Mouse (Mus musculus) mesoderm, embryonic 11.5 days (tissue): Measurements from ENCODE around the gene Tmem156.

ENCODE experiments used
- DNase-seq: peaks from one replicate; pipeline ENCODE4 v3.0.0-alpha.2; 2012; ENCODE audit warnings: low read depth, low spot score

Tmem156 gene

DNA sequence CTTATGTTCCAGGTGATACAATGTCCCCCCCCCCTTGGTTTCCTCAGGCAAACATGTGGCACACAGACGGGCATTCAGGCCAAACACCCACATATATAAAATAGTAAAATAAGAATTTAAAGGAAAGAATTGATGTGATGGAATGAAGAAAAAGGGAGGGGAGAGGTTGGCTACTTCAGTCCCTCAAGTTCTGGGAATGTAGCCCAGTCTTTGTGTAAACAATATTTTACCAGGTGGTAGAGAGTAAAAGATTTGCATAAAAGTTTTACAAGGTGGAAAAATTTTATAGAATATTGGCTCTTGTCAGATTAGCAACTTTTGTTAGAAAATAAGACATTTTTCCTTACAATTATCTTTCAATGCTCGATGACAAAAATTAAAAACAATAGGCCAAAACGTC is 4.9 kb upstream of the Tmem156 start:
- no peak for DNase-seq

DNA sequence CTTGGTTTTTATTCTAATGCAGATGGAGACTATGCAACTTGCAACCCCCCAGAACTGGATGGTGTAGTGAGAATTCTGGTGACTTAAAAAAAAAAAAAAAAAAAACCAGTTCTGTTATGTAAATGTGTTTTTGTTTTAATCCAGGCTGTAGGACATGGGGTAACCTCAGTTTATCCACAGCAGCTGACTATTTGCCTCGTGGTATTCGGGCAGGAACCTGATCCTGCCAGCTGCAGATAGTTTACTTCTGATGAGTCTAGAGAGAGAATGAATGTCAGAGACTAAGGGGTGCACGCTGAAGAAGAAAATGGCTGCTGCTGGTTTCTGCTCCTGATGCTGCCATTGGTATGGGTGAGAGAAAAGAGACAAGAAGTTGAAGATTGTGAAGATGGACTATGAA is 4.2 kb upstream of the Tmem156 start:
- DNase-seq: no peak

DNA sequence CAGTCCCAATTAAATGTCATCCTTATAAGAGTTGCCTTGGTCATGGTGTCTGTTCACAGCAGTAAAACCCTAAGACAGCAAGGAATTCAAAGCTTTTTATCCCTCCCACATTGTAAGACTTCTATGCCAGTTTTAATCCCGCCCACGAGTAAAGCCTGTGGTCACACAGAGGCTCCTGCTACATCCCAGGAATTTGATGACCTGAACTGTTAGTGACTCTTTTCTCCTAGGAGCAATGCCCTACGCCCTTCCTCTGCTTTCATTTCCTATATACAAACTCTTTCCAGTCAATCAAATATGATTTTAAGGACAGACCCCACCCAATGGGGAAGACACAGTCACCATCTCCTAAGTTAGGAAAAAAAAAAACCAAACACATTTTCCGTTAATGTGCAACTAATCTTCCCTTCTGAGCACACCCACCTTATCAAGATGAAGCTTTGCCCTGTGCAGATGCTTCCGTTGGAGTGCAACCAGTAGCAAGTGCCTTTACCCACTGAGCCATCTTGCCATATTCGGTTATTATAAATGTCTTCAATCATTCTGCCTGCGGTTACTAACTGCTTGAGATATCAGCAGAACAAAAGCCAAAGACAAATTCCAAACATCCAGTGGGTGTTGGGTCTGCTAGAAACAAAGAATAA is 3.1 kb upstream of the Tmem156 start:
- no peak for DNase-seq

DNA sequence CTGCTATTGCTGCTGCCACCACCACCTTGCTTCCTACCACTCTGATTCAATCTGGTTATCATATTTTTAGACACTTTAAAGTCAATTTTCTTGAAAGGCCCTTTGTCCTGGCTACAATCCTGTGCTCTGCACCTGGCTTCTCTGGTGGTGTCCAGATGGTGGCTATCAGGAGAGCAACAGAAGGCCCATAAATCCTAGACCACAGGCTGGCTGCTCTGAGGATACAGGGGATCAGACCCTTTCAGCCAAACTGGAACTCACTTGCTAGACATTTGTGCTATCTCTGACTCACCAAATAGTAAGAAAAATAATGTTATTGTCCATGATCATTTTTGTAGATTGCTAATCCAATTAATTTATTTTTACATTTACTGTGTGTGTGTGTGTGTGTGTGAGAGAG is 1.8 kb upstream of the Tmem156 start:
- peak; percentile 78 for DNase-seq

DNA sequence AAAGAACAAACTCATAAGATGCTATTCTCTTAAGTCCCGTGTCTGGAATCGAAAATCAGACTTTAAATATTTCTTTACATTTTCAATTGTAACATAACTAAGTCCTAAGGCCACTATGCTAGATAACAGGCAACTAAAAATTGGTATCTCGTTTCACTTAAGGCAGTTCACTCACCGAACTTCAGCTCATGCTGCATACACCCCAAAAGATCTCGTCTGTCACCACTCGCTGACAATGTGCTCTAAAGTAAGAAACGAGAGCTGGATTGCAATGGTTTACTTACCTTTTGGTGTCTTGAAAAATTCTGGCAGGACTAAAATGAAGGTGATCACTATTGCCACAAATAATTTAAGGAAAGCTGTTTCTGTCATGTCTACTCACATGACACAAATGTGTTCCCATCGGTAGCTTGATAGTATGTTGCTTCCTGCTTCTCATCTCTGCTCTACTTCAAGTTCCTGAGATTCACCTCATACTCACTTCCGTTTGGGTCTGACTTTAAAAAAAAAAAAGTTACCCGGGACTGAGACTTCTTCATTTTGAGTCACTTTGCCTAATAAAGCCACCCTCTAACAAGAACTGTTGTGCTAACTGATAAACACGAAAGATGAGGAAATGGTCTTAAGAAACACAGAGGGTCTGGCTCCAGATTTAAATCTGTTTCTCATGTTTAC is 611 bp downstream of the Tmem156 start:
- DNase-seq: no peak

DNA sequence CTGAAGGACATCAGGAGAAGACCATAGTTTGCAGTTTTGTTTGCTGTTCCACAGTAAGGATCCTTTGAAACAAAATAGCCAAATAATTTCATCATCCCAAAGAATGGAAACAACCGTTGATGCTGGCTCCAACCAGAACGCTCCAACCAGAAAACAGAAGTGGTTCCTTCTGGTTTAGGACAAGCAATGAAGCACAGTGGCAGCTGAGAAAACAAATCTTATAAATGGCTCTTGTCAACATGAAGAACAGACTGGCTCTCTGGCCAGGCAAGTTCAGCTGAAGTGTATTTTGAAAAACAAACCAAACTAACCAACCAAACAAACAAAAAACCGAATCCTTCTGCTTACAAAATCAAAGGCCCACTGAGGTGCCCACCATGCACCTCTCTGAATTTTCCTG is 2.2 kb downstream of the Tmem156 start:
- DNase-seq: no peak

DNA sequence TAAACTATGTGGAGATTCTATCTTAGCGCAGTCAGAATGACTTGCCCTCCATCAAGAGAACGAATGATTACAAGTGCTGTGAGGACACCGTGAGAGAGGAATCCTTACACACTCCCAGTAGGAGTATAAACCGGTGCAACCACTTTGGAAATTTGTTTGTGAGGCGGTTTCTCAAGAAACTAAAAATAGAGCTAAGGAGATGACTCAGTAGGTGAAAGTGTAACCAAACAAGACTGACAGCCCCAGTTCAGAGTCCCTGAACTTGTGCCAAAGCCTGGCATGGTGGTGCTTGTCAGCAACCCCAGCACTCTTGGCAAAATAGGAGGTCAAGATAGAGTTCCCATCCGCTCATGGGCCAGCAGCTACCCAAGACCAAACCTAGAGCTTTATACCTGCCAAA is 5.4 kb downstream of the Tmem156 start:
- DNase-seq: no peak

DNA sequence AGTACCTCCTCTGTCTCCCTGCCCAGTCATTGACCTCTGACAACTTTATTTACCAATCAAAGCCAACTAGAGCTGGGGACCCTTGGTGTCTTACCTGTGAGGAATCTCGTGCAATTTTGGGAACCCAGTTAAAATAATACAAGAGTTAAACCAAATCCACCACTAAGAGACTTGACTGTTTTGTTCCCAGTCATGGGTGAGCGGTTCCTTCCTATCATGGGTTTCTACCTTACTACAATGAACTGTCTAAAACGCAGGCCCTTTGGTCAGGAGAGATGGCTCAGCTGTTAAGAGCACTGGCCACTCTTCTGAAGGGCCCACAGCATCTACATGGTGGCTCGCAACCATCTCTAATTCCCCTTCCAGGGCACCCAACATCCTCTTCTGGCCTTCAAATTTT is 10.1 kb downstream of the Tmem156 start:
- DNase-seq: no peak

- no peak for DNase-seq
Observed at GRCm38 (mm10) chr5:65079881-65080280, 12.1 kb downstream of the Tmem156 start.

- DNase-seq: no peak
Observed at GRCm38 (mm10) chr5:65078081-65078480, 13.9 kb downstream of the Tmem156 start.

DNA sequence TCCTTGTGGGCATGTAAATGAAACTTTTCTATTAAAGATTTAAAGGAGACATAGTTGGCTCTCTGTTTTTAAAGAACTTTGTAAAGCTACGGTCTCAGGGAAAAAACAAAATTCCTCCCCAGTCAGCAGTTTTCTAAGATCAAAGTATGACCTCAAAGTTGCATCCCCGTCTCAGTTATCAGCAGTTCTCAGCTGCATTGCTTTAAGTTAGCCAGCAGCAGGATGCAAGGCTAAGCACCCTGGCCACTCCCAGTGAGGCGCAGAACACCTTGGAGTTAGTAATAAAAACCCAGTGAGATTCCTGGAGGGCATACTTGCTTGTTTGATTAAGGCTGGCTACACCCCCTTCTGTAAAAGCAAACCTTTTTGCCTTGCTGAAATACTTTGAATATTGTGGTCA is 15.2 kb downstream of the Tmem156 start:
- DNase-seq: no peak

DNA sequence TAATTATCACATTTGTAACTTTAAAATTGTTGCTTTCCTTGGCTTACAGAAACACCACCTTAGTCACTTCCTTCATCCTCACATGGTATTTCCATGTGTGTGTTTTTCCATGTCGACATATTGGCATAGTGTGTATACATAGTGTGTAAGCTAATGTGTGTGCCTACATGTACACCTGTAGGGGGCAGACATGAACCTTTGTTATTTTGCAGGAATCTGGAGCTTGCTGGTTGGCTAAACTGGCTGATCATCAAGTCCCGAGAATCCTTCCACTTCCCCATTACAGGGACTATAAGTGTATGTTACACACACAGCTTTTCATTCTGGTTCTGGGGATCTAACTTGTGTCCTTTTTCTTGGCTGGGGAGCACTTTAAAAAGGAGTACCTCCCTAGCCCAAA is 15.8 kb downstream of the Tmem156 start:
- no peak for DNase-seq

DNA sequence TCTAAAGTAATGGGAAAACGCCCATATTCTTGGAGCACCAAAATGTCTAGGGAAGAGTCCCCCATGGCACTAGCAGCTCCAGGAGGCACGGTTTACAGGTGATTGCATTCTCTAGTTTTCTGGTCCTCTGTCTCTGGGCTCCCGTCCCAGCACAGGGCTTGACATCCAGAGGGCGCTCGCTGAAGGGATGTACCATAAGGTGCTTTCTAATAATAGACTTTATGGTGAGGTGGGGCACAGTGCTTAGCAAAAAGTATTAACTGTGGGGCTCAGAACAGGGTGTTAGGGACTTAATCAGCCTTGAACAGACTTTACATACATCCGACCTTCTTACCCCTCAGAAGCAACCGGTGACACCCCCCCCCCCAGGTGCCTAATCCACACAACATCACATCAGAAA is 17.2 kb downstream of the Tmem156 start:
- DNase-seq: no peak

GRCm38 (mm10) chr5:65073247-65073646 is 18.7 kb downstream of the Tmem156 start:
- no peak for DNase-seq

DNA sequence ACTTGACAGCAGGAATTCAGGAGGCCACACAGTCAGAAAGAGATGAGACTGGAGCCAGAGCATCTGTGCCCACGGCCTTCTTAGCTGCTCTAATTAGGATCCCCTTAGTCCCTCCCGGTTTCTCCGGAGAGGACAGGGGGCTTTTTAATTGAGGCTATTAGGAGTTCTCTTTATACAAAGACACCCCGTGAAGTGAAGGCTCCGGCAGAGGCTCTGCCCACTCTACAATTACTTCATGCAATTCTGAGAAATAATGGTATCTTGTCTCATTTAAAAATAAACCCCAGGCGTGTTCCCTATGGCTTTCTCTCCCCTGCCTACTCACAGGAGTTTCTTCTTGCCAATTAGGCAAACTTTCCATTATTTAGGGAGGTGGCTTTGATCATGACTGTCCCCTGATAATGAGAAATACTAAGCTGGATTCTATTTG is 20.2 kb downstream of the Tmem156 start:
- no peak for DNase-seq

DNA sequence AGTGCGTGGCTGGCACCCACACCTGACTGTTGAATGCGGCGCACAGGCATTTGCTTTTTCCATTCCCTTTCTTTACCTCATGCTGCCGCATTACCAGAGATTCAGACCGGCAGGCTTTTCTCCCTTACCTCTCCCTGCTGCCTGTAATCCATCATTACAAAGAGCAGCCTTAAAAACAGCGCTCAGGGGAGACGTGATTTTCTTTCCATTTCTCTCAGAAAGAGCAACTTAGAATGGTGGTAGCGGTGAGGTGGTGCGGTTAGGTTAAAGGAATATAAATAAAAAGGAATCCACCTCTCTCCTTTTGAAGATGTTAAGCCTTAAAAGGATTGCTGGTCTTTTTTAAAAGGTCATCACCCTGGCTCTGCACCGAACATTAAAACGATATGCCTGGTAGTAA is 22.1 kb downstream of the Tmem156 start:
- no peak for DNase-seq

DNA sequence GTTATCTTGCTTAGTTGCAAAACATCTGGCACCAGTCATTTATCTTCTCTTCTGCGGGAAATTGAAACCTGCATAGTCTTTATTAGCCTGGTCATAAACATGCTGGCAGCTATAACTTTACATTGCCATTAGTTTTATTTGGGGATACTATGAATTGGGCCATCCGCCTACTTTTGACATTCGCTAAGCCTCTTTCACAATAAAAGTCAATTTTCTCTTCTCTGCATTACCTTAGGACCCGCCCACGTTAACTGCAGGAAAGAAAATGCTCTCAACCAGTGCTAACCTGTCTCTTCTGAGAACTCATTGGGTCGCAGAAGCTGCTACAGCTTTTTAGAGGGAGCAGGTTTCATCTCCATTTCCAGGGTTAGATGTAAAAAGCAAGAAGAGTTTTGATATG is 23.8 kb downstream of the Tmem156 start:
- no peak for DNase-seq

- no peak for DNase-seq
Observed at GRCm38 (mm10) chr5:65063266-65063665, 28.7 kb downstream of the Tmem156 start.

DNA sequence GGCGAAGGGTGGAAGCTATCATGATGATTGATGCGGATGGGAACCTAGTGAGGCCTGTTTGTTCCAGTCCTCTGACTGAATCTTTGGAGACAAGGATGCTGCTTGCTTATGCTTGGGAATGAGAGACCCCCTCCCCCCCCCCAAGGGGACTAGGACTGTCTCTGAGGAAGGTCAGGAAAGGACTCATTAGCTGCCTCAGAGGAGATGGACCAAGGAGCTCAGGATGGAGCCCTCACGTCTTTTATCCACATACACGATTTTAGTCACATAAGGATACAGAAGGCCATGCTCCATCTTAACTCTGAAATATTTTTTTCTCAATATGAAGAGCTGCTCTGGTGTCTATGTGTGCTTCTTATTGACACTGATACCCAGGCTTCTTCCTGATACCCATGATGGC is 29.7 kb downstream of the Tmem156 start:
- DNase-seq: no peak

DNA sequence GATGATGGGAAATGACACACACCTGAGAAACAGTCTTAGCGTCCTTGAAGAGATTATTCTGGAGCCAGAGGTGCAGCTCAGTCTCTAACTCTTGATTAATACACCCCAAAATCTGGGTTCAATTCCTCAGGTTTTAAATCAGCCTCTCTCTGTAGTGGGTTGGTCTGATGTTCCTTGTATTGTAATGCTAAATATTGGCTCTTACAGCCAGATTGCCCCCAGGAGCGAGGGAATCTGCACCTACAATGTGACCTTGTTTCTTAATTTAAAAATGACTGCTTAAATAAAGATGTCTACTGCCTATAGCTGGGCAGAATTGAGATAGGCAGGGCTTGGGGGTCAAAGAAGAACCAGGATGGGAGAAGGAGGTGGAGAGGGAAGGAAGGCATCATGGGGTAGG is 32.1 kb downstream of the Tmem156 start:
- no peak for DNase-seq

- DNase-seq: no peak
Observed at GRCm38 (mm10) chr5:65057596-65057995, 34.3 kb downstream of the Tmem156 start.

- no peak for DNase-seq
Observed at GRCm38 (mm10) chr5:65051513-65051912, 40.4 kb downstream of the Tmem156 start.

DNA sequence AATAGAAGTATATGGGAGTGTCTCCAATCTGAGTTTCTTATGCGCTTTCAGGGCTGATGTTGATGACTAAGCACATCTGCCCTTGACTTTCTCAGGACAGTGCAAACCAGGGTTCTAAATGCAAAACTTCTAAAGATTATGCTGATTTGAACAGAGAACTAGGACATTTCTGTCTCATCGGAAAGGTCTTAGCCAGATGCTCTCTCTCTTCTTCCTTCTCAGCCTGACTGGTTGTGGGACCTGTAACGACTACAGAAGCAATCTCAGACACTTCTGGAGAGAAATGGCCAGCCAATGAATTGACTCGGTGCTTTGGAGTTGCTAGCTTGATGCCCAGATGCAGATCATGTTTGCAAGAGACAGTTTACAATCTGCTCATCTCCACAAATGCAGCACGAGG is 42.1 kb downstream of the Tmem156 start:
- DNase-seq: no peak
